Mouse (Mus musculus) MEL (cell line): ENCODE data around the gene Tespa1.

Source experiments
- CTCF ChIP-seq, 3 experiments: IDR thresholded peaks in 2 of 3; conservative IDR thresholded peaks in 1 of 3; 2 replicates each; pipeline ENCODE4 v1.5.1; 2011 to 2012; ENCODE audit warnings: low read length in 3 of 3, low read depth in 2 of 3, mild to moderate bottlenecking in 2 of 3, improper control_type of control experiment in 1 of 3, inconsistent platforms in 1 of 3, mixed read lengths in 1 of 3, moderate library complexity in 1 of 3; ENCODE audit not compliant: control insufficient read depth in 1 of 3, insufficient read depth in 1 of 3, poor library complexity in 1 of 3, severe bottlenecking in 1 of 3
- ELF1 ChIP-seq: IDR thresholded peaks from 2 replicates; pipeline ENCODE4 v1.6.1; 2014; ENCODE audit warnings: low read depth, mild to moderate bottlenecking, inconsistent platforms, low read length, improper control_type of control experiment, moderate library complexity
- EP300 ChIP-seq, 2 experiments: IDR thresholded peaks; 2 replicates each; pipeline ENCODE4 v1.6.1; 2011; ENCODE audit warnings: improper control_type of control experiment in 2 of 2, low read length in 2 of 2, low read depth in 1 of 2, mild to moderate bottlenecking in 1 of 2
- GABPA ChIP-seq: IDR thresholded peaks from 2 replicates; pipeline ENCODE4 v1.6.1; 2012; ENCODE audit warnings: low read depth, mild to moderate bottlenecking, inconsistent platforms, low read length, improper control_type of control experiment, moderate library complexity
- JUND ChIP-seq: IDR thresholded peaks from 2 replicates; pipeline ENCODE4 v1.6.1; 2011; ENCODE audit warnings: low read depth, mild to moderate bottlenecking, improper control_type of control experiment, low read length
- MXI1 ChIP-seq: IDR thresholded peaks from 2 replicates; pipeline ENCODE4 v1.6.1; 2011; ENCODE audit warnings: mild to moderate bottlenecking, low read depth, low read length, improper control_type of control experiment
- NRF1 ChIP-seq: IDR thresholded peaks from 2 replicates; pipeline ENCODE4 v1.6.1; 2014; ENCODE audit warnings: low read depth, mild to moderate bottlenecking, inconsistent platforms, low read length, improper control_type of control experiment, moderate library complexity; ENCODE audit not compliant: poor library complexity, insufficient read depth, severe bottlenecking
- POLR2A ChIP-seq, 2 experiments: IDR thresholded peaks; 2 replicates each; pipeline ENCODE4 v1.6.1; 2011 to 2012; ENCODE audit warnings: low read length in 2 of 2, mild to moderate bottlenecking in 2 of 2, control low read depth in 1 of 2, improper control_type of control experiment in 1 of 2, low read depth in 1 of 2, moderate library complexity in 1 of 2; ENCODE audit not compliant: control insufficient read depth in 1 of 2, insufficient read depth in 1 of 2, poor library complexity in 1 of 2
- RAD21 ChIP-seq: IDR thresholded peaks from 2 replicates; pipeline ENCODE4 v1.6.1; 2011; ENCODE audit warnings: mild to moderate bottlenecking, low read depth, low read length, improper control_type of control experiment
- ZC3H11A ChIP-seq: IDR thresholded peaks from 2 replicates; pipeline ENCODE4 v1.6.1; 2012; ENCODE audit warnings: low read depth, mild to moderate bottlenecking, inconsistent platforms, low read length, improper control_type of control experiment

- TF ChIP-seq NRF1 = no peak
- no peak for TF ChIP-seq GABPA
- TF ChIP-seq CTCF (IDR thresholded peaks at IDR 0.05 in 2 of 3, conservative IDR thresholded peaks at IDR 0.05 in 1 of 3; ENCODE audit: control insufficient read depth in 1 of 3, insufficient read depth in 1 of 3, low read depth in 2 of 3, low read length in 3 of 3, poor library complexity in 1 of 3, severe bottlenecking in 1 of 3) = no peak
- TF ChIP-seq MXI1 = no peak
- TF ChIP-seq ZC3H11A = no peak
- TF ChIP-seq RAD21 = no peak
- TF ChIP-seq POLR2A (IDR thresholded peaks at IDR 0.05; ENCODE audit: control insufficient read depth in 1 of 2, insufficient read depth in 1 of 2, low read depth in 1 of 2, low read length in 2 of 2, poor library complexity in 1 of 2) = no peak
- no peak for TF ChIP-seq JUND
- TF ChIP-seq EP300 (IDR thresholded peaks at IDR 0.05; ENCODE audit: low read depth in 1 of 2, low read length in 2 of 2) = no peak
- TF ChIP-seq ELF1 = no peak
Measured at GRCm38 (mm10) chr10:130311534-130312227, 11.0 kb upstream of the Tespa1 start.
